Mouse (Mus musculus): ENCODE data around the gene Cpeb3. TPM values are rescaled to one million over a fixed set of nuclear protein-coding genes. Genes with fewer than 3 reads are reported as not detected.

Cpeb3 gene
- total and polyA plus RNA-seq, 2 experiments from 2014 or later = 10.3 to 23.7 TPM

- Histone ChIP-seq H3K4me1 (ENCODE audit: insufficient read depth, low read length) (no peaks in the 10 kb centered on the region), H3K9me3 (ENCODE audit: low read length) (no peaks in the 10 kb centered on the region), H3K27ac (no peak overlapping the region), H3K4me2 (ENCODE audit: low read depth, low read length) (no peak overlapping the region), H3K4me3 (ENCODE audit: low read length) (no peak overlapping the region), H3K36me3 (ENCODE audit: insufficient read depth, low read length) (peaks cover 8% of the 10 kb centered on the region), H3K9ac (replicated peaks; ENCODE audit: low read length) (no peak overlapping the region), H3K27me3 (ENCODE audit: insufficient read depth, low read length) (no peaks in the 10 kb centered on the region)
- no peak for ATAC-seq
- 88% methylated on average over 6 of the region's 6 CpGs for WGBS
- TF ChIP-seq CTCF (IDR thresholded peaks at IDR 0.05; ENCODE audit: low read depth) = no peak
- DNase-seq (ENCODE audit: low spot score) = no peak
These were observed 191.5 kb downstream of the Cpeb3 start for GRCm38 (mm10) chr19:37016890-37017289.

DNA sequence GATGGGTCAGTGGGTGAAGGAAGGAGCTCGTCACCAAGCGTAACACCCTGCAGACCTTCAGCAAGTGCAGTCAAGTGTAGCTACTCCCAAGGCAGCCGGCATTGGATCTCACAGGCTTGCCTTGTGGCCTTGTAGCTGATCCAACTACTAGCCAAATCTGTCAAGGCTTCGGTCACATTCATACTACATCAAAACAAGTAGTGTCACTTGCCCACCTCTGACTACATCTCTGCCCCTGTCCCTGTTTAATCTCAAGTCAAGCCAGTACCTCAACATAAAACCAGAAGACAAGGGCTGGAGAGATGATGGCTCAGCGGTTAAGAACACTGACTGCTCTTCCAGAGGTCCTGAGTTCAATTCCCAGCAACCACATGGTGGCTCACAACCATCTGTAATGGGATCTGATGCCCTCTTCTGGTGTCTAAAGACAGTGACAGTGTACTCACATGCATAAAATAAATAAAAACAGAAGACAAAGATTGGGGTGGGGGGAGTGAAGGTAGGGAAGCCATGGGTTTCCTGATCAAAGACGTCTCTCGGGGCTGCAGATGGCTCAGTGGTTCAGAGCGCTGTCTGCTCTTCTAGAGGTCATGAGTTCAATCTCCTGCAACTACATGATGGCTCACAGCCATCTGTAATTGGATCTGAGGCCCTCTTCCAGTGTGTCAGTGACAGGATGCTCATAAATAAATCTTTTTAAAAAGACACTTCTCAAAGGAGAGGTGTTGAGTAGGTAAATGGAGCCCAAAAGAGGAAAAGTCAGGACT lies 194.0 kb downstream of the Cpeb3 start:
- Histone ChIP-seq H3K4me2 (ENCODE audit: low read depth, low read length) (no peak overlapping the region), H3K27me3 (ENCODE audit: insufficient read depth, low read length) (no peaks in the 10 kb centered on the region), H3K4me1 (ENCODE audit: insufficient read depth, low read length) (no peaks in the 10 kb centered on the region), H3K9ac (replicated peaks; ENCODE audit: low read length) (no peak overlapping the region), H3K36me3 (ENCODE audit: insufficient read depth, low read length) (peaks cover 31% of the 10 kb centered on the region), H3K27ac (no peak overlapping the region), H3K9me3 (ENCODE audit: low read length) (no peaks in the 10 kb centered on the region), H3K4me3 (ENCODE audit: low read length) (no peak overlapping the region)
- 87% methylated on average over 8 of the region's 8 CpGs for WGBS
- no peak for TF ChIP-seq CTCF (IDR thresholded peaks at IDR 0.05; ENCODE audit: low read depth)
- DNase-seq (ENCODE audit: low spot score) (no peak), ATAC-seq (no peak)

GRCm38 (mm10) chr19:37013461-37013860 lies 194.9 kb downstream of the Cpeb3 start:
- H3K36me3 ChIP-seq (ENCODE audit: insufficient read depth, low read length) = peaks cover 34% of the 10 kb centered on the region
- TF ChIP-seq CTCF (IDR thresholded peaks at IDR 0.05; ENCODE audit: low read depth) = no peak
- 95% methylated on average over 6 of the region's 6 CpGs for WGBS

DNA sequence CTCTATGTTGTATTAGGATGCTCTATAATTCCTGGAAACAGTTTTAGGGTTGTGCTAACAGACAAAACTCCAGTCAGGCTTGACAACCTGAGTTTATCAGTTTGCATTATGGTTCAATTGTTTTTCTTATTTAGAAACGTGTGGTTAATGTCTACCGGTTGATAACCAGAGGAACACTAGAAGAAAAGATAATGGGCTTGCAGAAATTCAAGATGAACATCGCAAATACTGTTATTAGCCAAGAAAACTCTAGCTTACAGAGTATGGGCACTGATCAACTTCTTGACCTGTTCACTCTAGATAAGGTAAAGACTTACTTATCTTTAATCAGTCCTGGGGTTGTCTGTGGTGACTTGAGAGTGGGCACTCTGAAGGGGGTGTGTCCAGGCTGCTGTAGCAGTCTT lies 198.5 kb downstream of the Cpeb3 start:
- Histone ChIP-seq H3K4me1 (ENCODE audit: insufficient read depth, low read length) (no peaks in the 10 kb centered on the region), H3K4me3 (ENCODE audit: low read length) (no peak overlapping the region), H3K4me2 (ENCODE audit: low read depth, low read length) (no peak overlapping the region), H3K9ac (replicated peaks; ENCODE audit: low read length) (no peak overlapping the region), H3K36me3 (ENCODE audit: insufficient read depth, low read length) (peaks cover 53% of the 10 kb centered on the region), H3K27me3 (ENCODE audit: insufficient read depth, low read length) (no peaks in the 10 kb centered on the region), H3K27ac (no peak overlapping the region), H3K9me3 (ENCODE audit: low read length) (no peaks in the 10 kb centered on the region)
- 92% methylated on average over 3 of the region's 3 CpGs for WGBS
- no peak for TF ChIP-seq CTCF (IDR thresholded peaks at IDR 0.05; ENCODE audit: low read depth)
- ATAC-seq = no peak
- DNase-seq (ENCODE audit: low spot score) = no peak

More at GRCm38 (mm10) chr19:37013461-37013860, 194.9 kb downstream of the Cpeb3 start:
- Histone ChIP-seq H3K4me2 (ENCODE audit: low read depth, low read length) (no peak overlapping the region), H3K27me3 (ENCODE audit: insufficient read depth, low read length) (no peaks in the 10 kb centered on the region), H3K9me3 (ENCODE audit: low read length) (no peaks in the 10 kb centered on the region), H3K4me1 (ENCODE audit: insufficient read depth, low read length) (no peaks in the 10 kb centered on the region), H3K27ac (no peak overlapping the region), H3K4me3 (ENCODE audit: low read length) (no peak overlapping the region), H3K9ac (replicated peaks; ENCODE audit: low read length) (no peak overlapping the region)
- no peak for ATAC-seq
- DNase-seq (ENCODE audit: low spot score) = no peak

DNA sequence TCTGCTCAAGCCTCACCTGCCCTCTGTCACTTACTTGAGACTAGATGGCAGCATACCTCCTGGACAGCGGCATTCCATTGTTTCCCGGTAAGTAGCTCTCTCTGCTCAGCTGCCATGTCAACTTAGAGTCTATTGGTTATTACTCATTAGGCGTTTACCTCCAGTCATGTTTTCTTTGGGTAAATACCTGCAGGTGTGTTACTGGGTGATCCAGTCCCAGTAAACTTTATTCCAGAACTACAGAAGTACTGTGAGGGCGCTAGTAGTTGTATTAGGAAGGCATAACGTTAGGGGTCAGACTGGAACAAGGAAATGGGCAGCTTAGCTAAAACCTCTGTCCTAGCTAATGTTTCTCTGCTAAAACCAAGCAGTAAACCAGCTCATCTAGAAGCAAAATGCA lies 203.8 kb downstream of the Cpeb3 start:
- H3K9ac ChIP-seq (replicated peaks; ENCODE audit: low read length) = no peak overlapping the region
- no peak overlapping the region for H3K4me2 ChIP-seq (ENCODE audit: low read depth, low read length)
- 94% methylated on average over 5 of the region's 5 CpGs for WGBS
- TF ChIP-seq CTCF (IDR thresholded peaks at IDR 0.05; ENCODE audit: low read depth) = no peak
- H3K4me1 ChIP-seq (ENCODE audit: insufficient read depth, low read length) = no peaks in the 10 kb centered on the region
- no peak overlapping the region for H3K4me3 ChIP-seq (ENCODE audit: low read length)
- DNase-seq (ENCODE audit: low spot score) (no peak), ATAC-seq (no peak)
- peaks cover 48% of the 10 kb centered on the region for H3K36me3 ChIP-seq (ENCODE audit: insufficient read depth, low read length)
- H3K27ac ChIP-seq = no peak overlapping the region
- no peaks in the 10 kb centered on the region for H3K27me3 ChIP-seq (ENCODE audit: insufficient read depth, low read length)
- H3K9me3 ChIP-seq (ENCODE audit: low read length) = no peaks in the 10 kb centered on the region

Other genes starting within 250 kb of the Cpeb3 start
- gene March5, start 1.1 kb downstream of the Cpeb3 start, total RNA-seq (2014; rRNA removed) = 50.3 and 65.0 TPM in 2 replicates
- 94.8 and 100 TPM in 2 replicates for gene March5, start 1.1 kb downstream of the Cpeb3 start, polyA plus RNA-seq (2015; fragmentation: Nextera tagmentation; extraction: Ambion mirVana)
- 25.1 and 29.1 TPM in 2 replicates for gene Ide, start 129.3 kb upstream of the Cpeb3 start, total RNA-seq (2014; rRNA removed)
- 38.5 and 40.5 TPM in 2 replicates for gene Ide, start 129.3 kb upstream of the Cpeb3 start, polyA plus RNA-seq (2015; fragmentation: Nextera tagmentation; extraction: Ambion mirVana)
- 12.1 and 14.2 TPM in 2 replicates for gene Kif11, start 167.8 kb upstream of the Cpeb3 start, total RNA-seq (2014; rRNA removed)
- 10.1 and 10.9 TPM in 2 replicates for gene Kif11, start 167.8 kb upstream of the Cpeb3 start, polyA plus RNA-seq (2015; fragmentation: Nextera tagmentation; extraction: Ambion mirVana)
- 0.16 and 2.7 TPM in 2 replicates for gene Hhex, start 226.2 kb upstream of the Cpeb3 start, total RNA-seq (2014; rRNA removed)
- gene Hhex, start 226.2 kb upstream of the Cpeb3 start, polyA plus RNA-seq (2015; fragmentation: Nextera tagmentation; extraction: Ambion mirVana) = 4.2 and 4.7 TPM in 2 replicates

Data from hindbrain, postnatal 0 days (tissue).